Mouse (Mus musculus): ENCODE measurements at regions not wholly inside any gene's neighbourhood (a gene's known extent, or its start where the extent isn't known, plus 50 kb on each side); places are given as distances from the start of the nearest gene placed in this dataset.

DNA sequence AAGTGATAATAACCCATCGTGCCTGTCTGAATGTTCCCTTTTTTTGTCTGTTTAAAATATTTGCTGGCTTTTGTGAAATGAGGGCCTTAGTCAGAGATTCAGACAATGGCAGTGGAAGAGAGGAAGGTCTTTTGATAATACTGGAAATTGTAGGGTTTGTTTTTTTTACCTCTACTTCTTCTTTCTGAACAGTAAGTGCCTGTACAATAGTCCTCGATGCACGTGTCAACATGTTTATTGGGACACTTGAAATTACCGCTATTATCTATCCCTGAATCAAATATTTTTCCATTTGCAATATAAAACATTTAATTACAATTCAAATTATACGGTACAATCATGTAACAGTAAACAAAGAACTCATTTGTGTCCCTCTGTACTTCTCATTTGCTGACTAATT, 733.5 kb downstream of the Fam19a2 start:
- DNase-seq (ENCODE audit: low read depth, low spot score) = no peak

DNA sequence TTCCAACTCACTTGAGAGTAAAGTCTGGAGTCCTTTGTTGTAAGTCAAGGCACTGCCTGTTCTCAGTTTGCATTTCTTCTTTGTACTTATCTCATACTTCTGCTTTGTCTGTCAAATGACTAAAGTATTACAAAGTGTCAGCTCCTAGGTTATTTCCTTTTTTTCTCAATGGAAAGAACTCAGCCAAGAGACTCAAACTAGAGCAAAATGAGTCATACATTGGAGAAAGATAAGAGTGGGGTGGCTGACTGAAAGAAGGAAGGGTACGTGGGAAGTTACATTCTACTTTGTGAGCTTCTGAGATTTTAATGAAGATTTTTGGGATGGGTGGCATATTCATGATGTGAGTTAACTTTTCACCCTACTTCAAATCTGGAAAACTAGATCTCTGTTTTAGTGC, 735.2 kb downstream of the Fam19a2 start:
- no peak for DNase-seq (ENCODE audit: low read depth, low spot score)

DNA sequence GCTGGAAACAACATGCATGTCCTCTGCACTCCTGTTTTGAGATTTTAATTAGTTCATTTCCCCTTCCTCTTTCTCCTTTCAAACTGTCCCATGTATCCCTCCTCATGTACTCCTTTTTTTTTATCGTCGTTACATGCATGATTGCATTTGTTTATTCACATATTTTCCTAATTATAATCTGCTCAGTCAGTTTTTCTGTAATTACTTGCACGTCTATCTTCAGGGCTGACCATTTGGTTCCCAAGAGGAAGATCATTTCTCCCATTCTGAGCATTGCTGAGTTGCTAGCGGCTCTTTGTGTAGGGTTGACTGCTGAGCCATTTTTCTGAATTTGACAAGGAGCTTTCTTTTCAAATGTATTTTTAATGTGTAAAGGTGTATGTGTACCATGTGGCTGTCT, 781.2 kb downstream of the Fam19a2 start:
- DNase-seq (ENCODE audit: low read depth, low spot score) = no peak

DNA sequence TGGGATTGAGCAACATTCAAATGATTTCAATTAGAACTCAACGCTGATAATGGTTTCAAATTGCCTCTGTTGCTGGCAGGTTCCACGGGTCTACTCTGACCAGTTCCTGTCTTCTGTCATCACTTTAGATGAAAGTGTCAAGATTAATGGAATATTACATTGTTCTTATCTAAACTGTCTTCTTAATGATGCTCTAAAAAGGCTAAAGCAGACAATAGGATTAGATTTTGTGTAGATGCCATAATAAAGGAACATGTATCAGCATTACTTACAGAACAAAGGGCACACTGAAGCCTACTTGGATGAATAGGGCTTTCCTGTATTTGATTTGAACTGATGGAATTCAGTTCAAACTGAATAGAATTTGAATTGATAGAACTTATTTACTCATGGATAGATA, 782.0 kb downstream of the Fam19a2 start:
- DNase-seq (ENCODE audit: low read depth, low spot score) = no peak

DNA sequence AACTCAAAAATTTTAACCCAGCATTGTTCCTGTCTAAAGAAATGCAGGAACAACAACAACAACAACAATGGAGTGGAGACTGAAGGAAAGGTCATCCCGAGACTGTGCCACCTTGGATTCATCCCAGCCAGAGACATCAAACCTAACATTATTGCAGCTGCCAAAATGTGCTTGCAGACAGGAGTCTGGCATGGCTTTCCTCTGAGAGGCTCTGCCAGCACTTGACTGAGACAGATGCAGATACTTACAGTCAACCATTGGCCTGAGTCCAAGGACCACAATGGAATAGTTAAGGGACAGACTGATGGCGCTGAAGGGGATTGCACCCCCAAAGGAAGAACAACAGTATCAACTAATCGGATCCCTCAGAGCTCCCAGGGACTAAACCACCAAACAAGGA, 819.0 kb downstream of the Fam19a2 start:
- no peak for DNase-seq (ENCODE audit: low read depth, low spot score)

DNA sequence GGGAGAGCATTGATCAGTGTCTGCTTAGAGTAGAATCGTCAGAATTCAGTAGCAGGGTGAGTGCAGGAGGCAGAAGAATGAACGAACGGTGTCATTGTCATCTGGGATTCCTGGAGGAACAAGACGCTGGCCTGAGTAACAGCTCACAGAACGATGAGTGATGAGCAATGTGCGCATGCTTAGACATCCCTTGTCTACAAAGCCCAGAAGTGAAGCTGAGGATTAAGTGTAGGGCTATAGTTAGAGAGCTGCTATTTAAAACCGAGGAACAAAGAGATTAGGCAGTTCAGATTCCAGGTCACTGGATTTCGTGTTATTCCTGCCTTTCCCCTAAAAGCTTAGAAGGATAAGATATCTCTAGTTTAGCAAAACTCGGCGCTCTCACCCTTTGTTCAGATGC, 826.8 kb downstream of the Fam19a2 start:
- DNase-seq (ENCODE audit: low read depth, low spot score) = no peak

DNA sequence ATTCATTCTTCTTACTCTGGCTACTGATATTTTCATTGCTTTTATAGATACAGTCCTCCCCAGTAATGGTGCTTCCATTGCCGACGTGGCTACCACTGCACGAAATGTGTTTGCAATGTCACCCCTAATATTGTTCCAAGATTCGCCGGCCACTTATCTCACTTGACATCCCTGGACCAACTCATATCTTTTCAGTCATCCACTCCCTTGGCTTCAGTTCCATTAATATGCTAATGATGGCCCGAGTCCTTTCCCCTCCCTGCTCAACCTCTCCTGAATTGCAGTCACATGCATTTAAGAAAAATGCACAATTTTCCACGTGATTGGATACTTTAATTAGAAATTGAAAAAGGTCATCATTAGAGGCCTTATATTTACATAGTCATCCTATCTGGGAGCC, 827.6 kb downstream of the Fam19a2 start:
- DNase-seq (ENCODE audit: low read depth, low spot score) = no peak

DNA sequence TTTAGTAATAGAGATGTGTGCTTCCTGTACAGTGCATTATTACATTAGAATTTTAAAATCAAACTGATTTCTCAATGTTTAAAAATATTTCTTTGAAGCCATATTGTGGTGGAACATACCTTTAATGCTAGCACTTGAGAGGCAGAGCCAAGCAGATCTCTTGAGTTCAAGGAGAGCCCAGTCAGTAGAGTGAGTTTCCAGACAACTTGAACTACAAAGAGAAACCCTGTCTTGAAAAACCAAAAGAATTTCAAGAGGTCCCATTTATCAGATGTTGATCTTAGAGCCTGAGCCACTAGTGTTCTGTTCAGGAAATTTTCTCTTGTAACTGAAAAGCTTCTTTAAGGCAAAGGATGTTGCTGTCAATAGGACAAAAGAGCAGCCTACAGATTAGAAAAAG, 855.8 kb downstream of the Fam19a2 start:
- no peak for DNase-seq (ENCODE audit: low read depth, low spot score)

DNA sequence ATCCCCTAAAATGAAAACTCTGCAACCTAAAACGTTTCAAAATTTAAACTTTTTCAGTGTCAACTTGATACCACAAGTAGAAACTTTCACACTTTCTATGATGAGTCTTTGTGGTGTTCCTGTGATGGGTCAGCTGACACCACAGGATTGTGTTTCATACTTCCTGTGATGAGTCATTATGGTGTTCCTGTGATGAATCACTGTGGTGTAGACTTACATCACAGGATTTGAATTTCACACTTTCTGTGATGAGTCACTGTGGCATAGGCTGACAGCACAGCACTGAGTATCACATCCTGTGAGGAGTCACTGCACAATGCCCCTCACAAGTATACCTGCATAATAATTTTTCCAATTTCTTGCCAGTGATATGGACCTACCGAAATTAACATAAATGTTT, 874.7 kb downstream of the Fam19a2 start:
- DNase-seq (ENCODE audit: low read depth, low spot score) = no peak

DNA sequence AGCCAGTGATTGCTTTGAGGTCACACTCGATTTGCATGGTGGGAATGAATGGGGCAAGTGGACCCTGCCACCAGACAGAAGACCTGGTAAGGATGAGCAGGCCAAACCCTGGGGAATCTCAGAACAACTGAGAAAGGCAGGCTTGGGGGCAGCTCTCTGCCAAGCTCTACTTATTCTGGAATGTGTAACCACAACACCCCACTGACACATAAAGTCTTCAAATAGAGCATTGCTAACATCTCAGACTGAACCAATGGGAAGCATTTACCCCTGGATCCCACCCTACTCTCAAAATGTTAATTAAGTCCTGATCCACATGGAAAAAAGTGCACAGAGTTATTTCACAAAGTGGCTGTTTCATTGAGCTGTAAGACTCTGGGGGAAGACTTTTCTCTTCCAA, 878.5 kb downstream of the Fam19a2 start:
- DNase-seq (ENCODE audit: low read depth, low spot score) = no peak

DNA sequence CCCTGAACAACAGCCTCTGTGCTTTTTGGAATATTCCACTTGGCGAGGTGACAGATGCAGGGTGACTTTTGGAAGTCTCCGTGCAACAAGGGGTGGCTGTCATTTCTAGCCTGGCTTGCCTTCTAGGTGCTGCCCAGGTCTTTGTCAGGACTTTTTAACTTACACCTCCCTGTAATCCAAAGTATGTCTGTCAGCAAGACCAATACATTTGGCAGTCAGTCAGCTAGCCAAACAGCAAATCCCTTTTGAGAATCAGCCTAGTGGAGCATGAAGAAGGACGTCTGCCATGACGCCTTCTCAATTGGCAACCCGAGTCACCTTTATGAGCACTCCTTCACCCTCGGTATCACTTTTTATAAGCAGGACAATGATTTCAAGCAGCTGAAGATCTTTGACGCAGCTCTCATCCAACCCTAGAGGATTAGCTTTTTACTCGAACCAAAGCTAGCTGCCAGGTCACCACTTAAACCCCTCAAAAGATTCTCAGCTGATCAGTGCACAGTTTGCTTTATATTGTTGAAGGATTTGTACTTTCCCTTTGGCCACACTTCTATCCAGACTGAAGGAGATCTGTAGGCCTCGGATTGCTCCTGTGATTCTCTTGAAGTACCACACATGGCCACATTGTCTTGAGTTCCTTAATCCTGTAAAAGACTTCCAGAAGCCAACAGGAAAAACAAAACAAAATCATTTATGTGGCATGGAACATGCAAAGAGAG, 883.1 kb downstream of the Fam19a2 start:
- no peak for DNase-seq (ENCODE audit: low read depth, low spot score)

DNA sequence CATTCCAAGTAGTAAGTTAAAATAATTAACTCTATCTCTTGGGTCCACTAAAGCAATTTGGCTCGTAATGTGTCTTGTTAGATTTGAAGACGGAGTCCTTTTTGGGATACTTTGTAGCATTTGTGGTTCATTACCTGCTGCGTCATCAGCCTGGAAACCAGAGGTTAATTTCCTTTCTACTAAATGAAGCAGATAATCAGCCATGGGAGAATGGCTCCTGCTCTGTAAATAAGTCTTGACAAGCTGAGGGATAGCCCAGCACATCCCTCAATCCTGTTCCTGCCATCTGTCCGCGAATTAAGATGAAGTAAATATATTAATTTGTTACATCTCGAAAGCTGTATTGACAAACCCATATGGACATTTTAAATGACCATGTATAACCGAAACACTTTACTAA, 899.6 kb downstream of the Fam19a2 start:
- no peak for DNase-seq (ENCODE audit: low read depth, low spot score)

DNA sequence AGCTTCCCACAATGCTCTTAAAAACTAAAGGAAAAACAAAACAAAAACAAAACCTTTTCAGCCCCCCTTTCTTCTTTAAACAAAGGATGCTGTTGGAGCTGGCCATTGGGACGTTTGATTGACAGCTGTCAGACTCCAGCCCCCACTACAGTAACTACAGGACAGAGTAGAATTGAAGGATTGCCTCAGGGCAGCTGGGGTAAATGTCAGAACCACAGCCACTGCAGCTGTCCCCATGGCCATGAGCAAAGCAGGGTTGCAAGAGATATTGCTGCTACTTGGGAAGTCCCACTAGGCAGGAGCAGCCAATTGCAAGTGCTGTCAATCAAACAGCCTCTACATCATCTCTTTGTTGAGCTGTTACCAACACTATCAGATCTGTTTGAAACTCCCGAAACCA, 911.8 kb downstream of the Fam19a2 start:
- DNase-seq (ENCODE audit: low read depth, low spot score) = no peak

DNA sequence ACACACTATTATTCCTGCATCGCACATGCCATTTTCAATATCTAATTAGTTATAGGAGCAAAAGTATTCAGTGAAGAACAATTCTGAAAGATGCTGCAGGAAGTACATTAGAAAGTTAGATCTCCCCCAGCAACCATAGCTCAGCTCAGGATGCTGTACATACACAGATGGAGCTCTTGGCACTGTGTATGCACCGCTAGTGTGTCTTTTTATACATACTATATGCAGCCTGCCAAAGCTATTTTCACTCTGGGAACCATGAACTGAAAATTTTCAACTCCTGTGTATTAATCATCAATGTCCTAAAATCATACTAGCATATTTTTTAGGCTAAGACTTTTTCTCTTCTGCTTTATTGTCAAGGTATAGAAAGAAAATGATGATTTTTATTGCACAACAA, 944.5 kb downstream of the Fam19a2 start:
- DNase-seq (ENCODE audit: low read depth, low spot score) = no peak

DNA sequence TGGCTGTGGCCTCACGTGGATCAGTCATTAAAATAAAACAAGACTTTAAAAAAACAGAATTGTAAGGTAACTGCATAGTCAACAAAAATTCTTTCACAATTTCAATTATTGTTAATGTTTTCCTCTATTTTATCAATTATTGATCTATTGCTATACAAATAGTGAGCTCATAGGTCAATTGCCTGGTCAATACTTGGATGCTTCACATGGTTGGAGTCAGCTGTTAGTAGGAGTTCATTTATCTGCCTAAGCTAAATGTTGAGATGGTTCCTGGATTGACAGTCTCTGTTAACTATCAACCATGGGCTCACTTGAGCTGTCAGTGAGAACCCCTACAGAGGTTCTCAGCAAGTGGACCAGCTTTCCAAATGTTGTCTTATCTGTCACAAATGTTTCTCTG, 955.7 kb downstream of the Fam19a2 start:
- DNase-seq (ENCODE audit: low read depth, low spot score) = no peak

DNA sequence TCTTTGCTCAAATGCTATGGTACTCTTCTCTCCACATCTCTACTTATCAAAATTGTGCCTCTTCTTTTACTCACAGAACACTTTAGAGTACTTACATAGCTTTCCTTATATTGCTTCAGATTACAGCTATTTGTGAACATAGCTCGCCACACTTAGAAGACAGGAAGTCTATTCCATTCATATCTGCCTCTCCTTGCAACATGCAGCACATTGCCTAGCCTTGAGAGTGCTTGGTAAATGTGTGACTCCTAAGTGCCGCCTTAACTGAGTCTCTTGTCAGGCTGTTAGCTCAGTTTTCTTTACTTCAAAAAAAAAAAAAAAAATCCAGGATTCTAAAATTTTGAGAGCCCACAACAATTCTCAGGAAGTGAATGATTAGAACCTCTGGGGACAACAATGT, 958.3 kb downstream of the Fam19a2 start:
- no peak for DNase-seq (ENCODE audit: low read depth, low spot score)

DNA sequence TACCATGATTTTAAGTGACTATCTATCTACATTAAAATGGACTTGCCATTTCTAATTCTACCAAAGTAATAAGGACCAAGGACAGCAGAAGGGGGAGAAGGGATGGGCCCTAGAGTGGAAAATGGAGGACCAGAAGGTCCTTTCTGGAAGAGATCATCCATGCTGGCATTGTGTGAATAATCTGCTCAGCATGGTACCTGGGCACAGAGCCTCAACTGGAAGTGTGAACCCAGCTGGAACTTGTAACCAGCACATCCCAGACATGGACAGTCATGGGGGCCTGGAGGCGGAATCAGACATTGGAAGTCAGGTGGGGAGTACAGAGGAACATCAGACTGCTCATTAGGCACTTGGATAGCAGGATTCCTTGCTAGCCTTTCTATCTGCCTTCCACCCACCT, 963.3 kb downstream of the Fam19a2 start:
- DNase-seq (ENCODE audit: low read depth, low spot score) = no peak

DNA sequence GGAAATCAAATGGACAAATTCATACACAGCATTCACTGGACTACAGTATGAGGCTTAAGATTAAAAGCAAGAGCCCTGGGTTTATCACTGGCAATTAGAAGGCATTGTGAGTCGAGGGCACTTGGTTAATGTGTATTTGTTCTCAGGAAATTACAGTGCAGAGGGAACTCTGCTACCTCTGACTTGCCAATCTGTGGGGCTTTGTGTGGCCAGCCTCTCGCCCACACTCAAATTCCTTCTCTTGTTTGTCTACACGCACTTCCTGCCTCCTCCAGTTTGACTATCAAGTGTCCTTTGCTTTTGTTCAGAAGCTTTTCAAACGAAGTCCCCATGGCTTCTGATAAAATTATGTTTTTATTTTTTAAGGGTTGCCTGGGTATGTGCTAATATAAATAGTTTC, 985.6 kb downstream of the Fam19a2 start:
- DNase-seq (ENCODE audit: low read depth, low spot score) = no peak

DNA sequence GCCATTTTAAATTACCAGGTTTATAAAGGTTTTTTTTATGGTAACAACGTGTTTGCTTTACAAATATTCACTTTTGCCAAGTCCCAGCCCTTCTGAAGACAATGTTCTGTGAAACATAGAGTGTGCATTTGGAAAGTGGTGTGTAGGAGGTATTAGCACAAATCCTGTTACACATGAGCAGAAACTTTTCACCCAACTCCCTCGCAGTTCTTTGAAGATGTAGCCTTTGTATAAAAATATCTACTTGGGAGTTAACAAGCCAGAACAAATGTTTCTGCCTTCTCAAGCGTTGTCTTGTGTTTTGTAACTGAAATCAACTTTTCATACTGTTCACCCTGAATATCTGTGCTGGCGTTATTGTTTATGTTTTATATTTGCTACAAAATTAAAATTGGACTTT, 986.2 kb downstream of the Fam19a2 start:
- no peak for DNase-seq (ENCODE audit: low read depth, low spot score)

DNA sequence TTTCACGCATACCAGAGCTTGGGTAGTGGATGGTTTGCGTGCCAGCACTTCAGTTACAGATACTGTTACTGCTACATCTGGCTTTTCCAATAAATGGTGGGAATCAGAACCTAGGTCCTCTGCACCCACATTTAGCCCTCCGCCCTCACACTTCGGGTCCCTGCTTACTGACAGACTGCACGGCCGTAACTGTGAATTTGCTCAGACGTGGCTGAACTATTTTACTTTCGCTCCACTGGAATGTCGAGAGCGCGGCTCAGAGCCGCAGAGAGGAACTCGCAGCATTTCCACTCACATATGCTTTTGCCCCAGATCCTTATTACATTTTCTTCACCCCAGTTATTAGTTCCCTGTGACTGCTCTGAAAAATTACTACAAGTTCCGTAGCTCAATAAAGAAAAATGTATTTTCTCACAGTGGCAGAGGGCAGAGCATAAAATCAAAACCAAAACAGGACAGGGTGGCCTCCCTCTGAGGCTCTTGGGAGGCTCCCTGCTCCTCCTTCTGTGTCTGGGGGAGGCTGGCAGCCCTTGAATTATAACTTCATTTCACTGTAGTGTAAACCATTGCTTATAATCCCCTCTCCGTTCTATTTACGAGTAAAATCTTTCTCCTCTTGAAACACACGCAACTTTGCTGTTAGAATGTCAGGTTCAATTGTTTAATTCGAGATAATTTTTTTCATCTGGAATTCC, 1024.7 kb downstream of the Fam19a2 start:
- DNase-seq (ENCODE audit: low read depth, low spot score) = no peak

DNA sequence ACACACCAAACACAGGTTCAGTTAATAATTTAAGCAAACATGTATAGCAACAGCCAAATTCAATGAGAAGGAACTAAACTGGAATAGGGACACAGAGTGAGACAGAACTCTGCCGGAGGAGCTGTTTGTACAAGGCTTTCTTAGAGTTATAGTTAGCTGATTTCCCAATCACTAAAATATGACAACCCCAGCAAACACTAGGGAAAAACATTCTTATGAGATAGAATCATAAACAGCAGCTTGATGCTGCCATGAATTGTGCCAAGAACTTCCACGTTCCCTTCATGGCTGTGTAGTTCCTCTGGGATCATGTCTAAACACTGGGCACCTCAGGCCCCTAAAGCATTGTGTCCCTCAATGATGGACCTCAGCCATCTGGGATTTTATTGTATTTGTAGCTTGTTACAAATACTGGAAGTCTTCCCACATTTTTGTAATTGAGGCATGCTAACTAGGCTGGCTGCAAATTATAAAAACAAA, 1033.4 kb downstream of the Fam19a2 start:
- peak; percentile 27 for DNase-seq (ENCODE audit: low read depth, low spot score)

DNA sequence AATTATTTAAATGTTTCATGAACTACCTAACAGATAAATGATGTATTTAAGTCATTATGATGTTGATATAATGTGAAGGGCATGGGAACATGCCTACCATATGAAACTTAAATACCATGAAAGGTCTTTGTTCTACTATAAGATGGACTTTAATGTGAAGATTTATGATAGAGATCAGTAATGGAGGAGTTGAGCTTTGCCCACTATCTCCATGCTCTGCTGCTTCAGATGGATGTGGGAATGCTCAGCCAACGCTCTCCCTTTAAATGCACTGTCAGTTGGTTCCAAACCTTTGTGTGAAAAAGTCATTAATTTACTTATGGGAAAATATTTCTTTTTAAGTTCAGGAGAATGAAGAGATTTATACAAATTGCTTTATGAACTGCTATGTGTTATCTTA, 1040.9 kb downstream of the Fam19a2 start:
- DNase-seq (ENCODE audit: low read depth, low spot score) = no peak

DNA sequence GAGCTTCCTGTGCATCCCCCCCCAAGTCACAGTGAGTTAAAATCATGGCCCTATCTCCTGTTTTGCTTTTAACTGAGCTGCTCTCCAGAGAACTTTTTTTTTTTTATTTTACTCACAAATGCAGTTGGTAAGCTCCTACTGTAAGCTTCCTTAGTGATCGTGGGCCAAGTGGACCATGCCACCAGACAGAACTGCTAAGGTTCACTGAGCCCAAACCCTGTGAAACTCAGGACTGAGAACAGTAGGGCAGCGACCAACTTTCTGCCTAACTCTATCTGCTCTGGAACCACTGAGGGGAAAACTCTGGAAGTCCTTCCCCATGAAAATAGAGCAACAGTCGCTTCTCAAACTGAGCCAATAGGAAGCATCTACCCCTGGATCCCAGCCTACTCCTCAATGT, 1041.8 kb downstream of the Fam19a2 start:
- DNase-seq (ENCODE audit: low read depth, low spot score) = no peak

DNA sequence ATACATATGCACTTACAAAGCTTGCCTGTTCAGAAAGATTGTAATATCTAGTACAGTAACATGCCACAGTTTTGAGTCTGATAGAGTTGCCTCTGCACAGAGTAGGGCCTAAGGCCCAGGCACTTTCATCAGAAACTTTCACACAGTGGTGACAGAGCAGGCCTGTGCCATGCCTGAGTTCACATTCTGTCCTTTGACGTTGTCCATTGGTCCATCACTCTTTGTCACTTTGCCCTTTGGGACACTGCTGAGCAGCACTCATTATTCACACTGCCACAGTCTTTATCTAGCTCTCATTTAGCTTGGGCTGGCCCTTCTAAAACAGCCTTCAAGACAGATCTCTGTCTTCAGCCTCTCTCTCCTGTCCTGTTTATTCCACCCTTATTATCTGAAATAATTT, 1055.0 kb downstream of the Fam19a2 start:
- DNase-seq (ENCODE audit: low read depth, low spot score) = no peak

Data from skeletal muscle tissue, adult 2 months (tissue).